8 mouse cellular contexts compared by ENCODE assay signal in genomic region chrX:75381699-75382098, GRCm38 (mm10). TPM values are rescaled to one million over a fixed set of nuclear protein-coding genes. Genes with fewer than 3 reads are reported as not detected.
DNase-seq lines count a peak whose midpoint lies in the region; ATAC-seq and TF ChIP-seq lines count a peak whose summit lies in the region.

No protein-coding gene starts in this region.

- no peak overlapping the region for H3K27ac ChIP-seq in kidney, embryonic 16.5 days (ENCODE audit: low read length)
- peak overlapping the region; percentile 78 for H3K27ac ChIP-seq in bone marrow macrophage, adult 2 months (ENCODE audit: insufficient read depth, low read depth, low read length)
- H3K27ac ChIP-seq in hindbrain, embryonic 13.5 days = no peak overlapping the region
- H3K27ac ChIP-seq in midbrain, embryonic 15.5 days = peak overlapping the region; percentile 79; the same call in 1 of the 2 replicates

- peak overlapping the region; percentile 59 for H3K4me3 ChIP-seq in kidney, embryonic 16.5 days (ENCODE audit: low read length)
- peak overlapping the region; percentile 48; the same call in 1 of the 2 replicates for H3K4me3 ChIP-seq in bone marrow macrophage, adult 2 months (ENCODE audit: insufficient read depth, low read length)
- H3K4me3 ChIP-seq in hindbrain, embryonic 13.5 days = peak overlapping the region; percentile 53
- peak overlapping the region; percentile 56 for H3K4me3 ChIP-seq in midbrain, embryonic 15.5 days

- H3K27me3 ChIP-seq in kidney, embryonic 16.5 days (ENCODE audit: insufficient read depth, low read length) = no peaks in the 10 kb centered on the region
- H3K27me3 ChIP-seq in hindbrain, embryonic 13.5 days = no peaks in the 10 kb centered on the region
- no peaks in the 10 kb centered on the region for H3K27me3 ChIP-seq in midbrain, embryonic 15.5 days (replicated peaks)

- peak overlapping the region; percentile 49 for H3K4me2 ChIP-seq in kidney, embryonic 16.5 days (replicated peaks; ENCODE audit: low read depth, low read length)
- peak overlapping the region; percentile 51 for H3K4me2 ChIP-seq in hindbrain, embryonic 13.5 days
- H3K4me2 ChIP-seq in midbrain, embryonic 15.5 days = peak overlapping the region; percentile 48

- no peaks in the 10 kb centered on the region for H3K9me3 ChIP-seq in kidney, embryonic 16.5 days (ENCODE audit: low read length)
- H3K9me3 ChIP-seq in hindbrain, embryonic 13.5 days = no peaks in the 10 kb centered on the region
- H3K9me3 ChIP-seq in midbrain, embryonic 15.5 days = no peaks in the 10 kb centered on the region

- no peak for DNase-seq in kidney, adult 18-20 months
- DNase-seq in spleen, postnatal 4 days (ENCODE audit: low spot score in 2 of 2) = no peak
- no peak for DNase-seq in kidney, adult 9 months
- no peak for DNase-seq in kidney, adult 8-10 months

- H3K9ac ChIP-seq in kidney, embryonic 16.5 days (replicated peaks; ENCODE audit: low read length) = peak overlapping the region; percentile 82; the same call in 1 of the 2 replicates
- H3K9ac ChIP-seq in hindbrain, embryonic 13.5 days = 0 out of 2 replicates have a peak overlapping the region, but pooled peaks have one; percentile 73
- H3K9ac ChIP-seq in midbrain, embryonic 15.5 days = peak overlapping the region; percentile 50; the same call in 1 of the 2 replicates

- TF ChIP-seq CTCF in bone marrow macrophage, adult 2 months (IDR thresholded peaks at IDR 0.05; ENCODE audit: low read depth, low read length) = no peak

- H3K36me3 ChIP-seq in kidney, embryonic 16.5 days (ENCODE audit: insufficient read depth, low read length) = no peaks in the 10 kb centered on the region
- H3K36me3 ChIP-seq in hindbrain, embryonic 13.5 days = no peaks in the 10 kb centered on the region
- H3K36me3 ChIP-seq in midbrain, embryonic 15.5 days (replicated peaks) = no peaks in the 10 kb centered on the region

- 70% methylated on average over 5 of the region's 5 CpGs for WGBS in kidney, embryonic 16.5 days
- 74% methylated on average over 5 of the region's 5 CpGs for WGBS in hindbrain, embryonic 13.5 days
- WGBS in midbrain, embryonic 15.5 days = 63% methylated on average over 5 of the region's 5 CpGs

- no peak for TF ChIP-seq POLR2A in bone marrow macrophage, adult 2 months (IDR thresholded peaks at IDR 0.05; ENCODE audit: borderline replicate concordance, low read depth, low read length)

- ATAC-seq in kidney, embryonic 16.5 days (ENCODE audit: low FRiP score, low TSS enrichment) = peak; percentile 31; the same call in 1 of the 2 replicates
- peak; percentile 10; the same call in 1 of the 2 replicates for ATAC-seq in hindbrain, embryonic 13.5 days (ENCODE audit: low FRiP score)
- ATAC-seq in midbrain, embryonic 15.5 days (replicated peaks) = peak; percentile 62

- no peaks in the 10 kb centered on the region for H3K4me1 ChIP-seq in kidney, embryonic 16.5 days (ENCODE audit: insufficient read depth, low read length)
- peaks cover 6% of the 10 kb centered on the region; the same call in 1 of the 2 replicates for H3K4me1 ChIP-seq in bone marrow macrophage, adult 2 months (ENCODE audit: control insufficient read depth, insufficient read depth, low read length)
- no peaks in the 10 kb centered on the region for H3K4me1 ChIP-seq in hindbrain, embryonic 13.5 days (replicated peaks)
- no peaks in the 10 kb centered on the region for H3K4me1 ChIP-seq in midbrain, embryonic 15.5 days

RNA-seq across cellular contexts. Expression of gene Fundc2, which starts 0.5 kb away (rescaled TPM):
- 47.8 and 53.7 TPM in 2 replicates for polyA plus RNA-seq in kidney, embryonic 16.5 days (2015; fragmentation: Nextera tagmentation; extraction: Ambion mirVana)
- polyA plus RNA-seq in bone marrow macrophage, adult 2 months (2012; ENCODE audit: insufficient read depth, insufficient read length, missing spikeins) = 92.1 and 98.0 TPM in 2 replicates
- 38.5 and 40.3 TPM in 2 replicates for polyA plus RNA-seq in hindbrain, embryonic 13.5 days (2015; fragmentation: Nextera tagmentation; extraction: Ambion mirVana)
- 27.2 and 31.3 TPM in 2 replicates for polyA plus RNA-seq in midbrain, embryonic 15.5 days (2015; fragmentation: Nextera tagmentation; extraction: Ambion mirVana)

RNA-seq across cellular contexts. Expression of gene F8, which starts 0.7 kb away (rescaled TPM):
- polyA plus RNA-seq in kidney, embryonic 16.5 days (2015; fragmentation: Nextera tagmentation; extraction: Ambion mirVana) = 3.0 and 4.2 TPM in 2 replicates
- polyA plus RNA-seq in bone marrow macrophage, adult 2 months (2012; ENCODE audit: insufficient read depth, insufficient read length, missing spikeins) = 0.12 and 0.15 TPM in 2 replicates
- polyA plus RNA-seq in hindbrain, embryonic 13.5 days (2015; fragmentation: Nextera tagmentation; extraction: Ambion mirVana) = 1.5 and 2.7 TPM in 2 replicates
- 0.84 and 1.9 TPM in 2 replicates for polyA plus RNA-seq in midbrain, embryonic 15.5 days (2015; fragmentation: Nextera tagmentation; extraction: Ambion mirVana)

RNA-seq across cellular contexts. Expression of gene Cmc4, which starts 34.7 kb away (rescaled TPM):
- 17.5 and 18.1 TPM in 2 replicates for polyA plus RNA-seq in kidney, embryonic 16.5 days (2015; fragmentation: Nextera tagmentation; extraction: Ambion mirVana)
- polyA plus RNA-seq in bone marrow macrophage, adult 2 months (2012; ENCODE audit: insufficient read depth, insufficient read length, missing spikeins) = 17.7 and 17.9 TPM in 2 replicates
- polyA plus RNA-seq in hindbrain, embryonic 13.5 days (2015; fragmentation: Nextera tagmentation; extraction: Ambion mirVana) = 24.1 and 24.8 TPM in 2 replicates
- polyA plus RNA-seq in midbrain, embryonic 15.5 days (2015; fragmentation: Nextera tagmentation; extraction: Ambion mirVana) = 21.1 and 23.7 TPM in 2 replicates

RNA-seq across cellular contexts. Expression of gene Mtcp1, which starts 34.7 kb away (rescaled TPM):
- 9.3 and 11.9 TPM in 2 replicates for polyA plus RNA-seq in kidney, embryonic 16.5 days (2015; fragmentation: Nextera tagmentation; extraction: Ambion mirVana)
- polyA plus RNA-seq in bone marrow macrophage, adult 2 months (2012; ENCODE audit: insufficient read depth, insufficient read length, missing spikeins) = 13.1 and 13.2 TPM in 2 replicates
- polyA plus RNA-seq in hindbrain, embryonic 13.5 days (2015; fragmentation: Nextera tagmentation; extraction: Ambion mirVana) = 7.8 and 8.2 TPM in 2 replicates
- polyA plus RNA-seq in midbrain, embryonic 15.5 days (2015; fragmentation: Nextera tagmentation; extraction: Ambion mirVana) = 6.7 and 7.2 TPM in 2 replicates

RNA-seq across cellular contexts. Expression of gene Brcc3, which starts 34.7 kb away (rescaled TPM):
- 67.8 and 74.7 TPM in 2 replicates for polyA plus RNA-seq in kidney, embryonic 16.5 days (2015; fragmentation: Nextera tagmentation; extraction: Ambion mirVana)
- polyA plus RNA-seq in bone marrow macrophage, adult 2 months (2012; ENCODE audit: insufficient read depth, insufficient read length, missing spikeins) = 24.0 and 25.0 TPM in 2 replicates
- polyA plus RNA-seq in hindbrain, embryonic 13.5 days (2015; fragmentation: Nextera tagmentation; extraction: Ambion mirVana) = 53.6 and 57.8 TPM in 2 replicates
- polyA plus RNA-seq in midbrain, embryonic 15.5 days (2015; fragmentation: Nextera tagmentation; extraction: Ambion mirVana) = 44.1 and 47.1 TPM in 2 replicates

Comparison
In these comparisons a context has a peak if more than half of its experiments do, and no peak if none do; other contexts are left out.
1. ATAC-seq: peak in every context shown above with its lines; median percentile 62 in midbrain, embryonic 15.5 days; 31 in kidney, embryonic 16.5 days; 10 in hindbrain, embryonic 13.5 days.
2. H3K27ac ChIP-seq: peak in bone marrow macrophage, adult 2 months (single experiment) and midbrain, embryonic 15.5 days (single experiment); none in kidney, embryonic 16.5 days (single experiment) and hindbrain, embryonic 13.5 days (single experiment).
3. Peak in every context shown above with its lines, with median percentiles within 50 percentile points of each other: H3K4me2 ChIP-seq, H3K4me3 ChIP-seq and H3K9ac ChIP-seq.